Mouse (Mus musculus): ENCODE results near the gene Nphp3. TPM values are rescaled to one million over a fixed set of nuclear protein-coding genes. Genes with fewer than 3 reads are reported as not detected.
A peak's percentile ranks its signal among the peaks of the same experiment; 100 is the strongest.

Gene Nphp3
- polyA plus RNA-seq, 1 experiment = 26.8 TPM

- Histone ChIP-seq H3K9ac (ENCODE audit: low read depth, poor library complexity, severe bottlenecking) (no peak overlapping the region), H3K27me3 (ENCODE audit: control insufficient read depth, insufficient read depth, low read length, poor library complexity, severe bottlenecking) (no peaks in the 10 kb centered on the region), H3K4me1 (ENCODE audit: control insufficient read depth, insufficient read depth, low read length) (no peaks in the 10 kb centered on the region), H3K4me3 (ENCODE audit: low read depth, low read length) (no peak overlapping the region), H3K9me3 (replicated peaks; ENCODE audit: control insufficient read depth, insufficient read depth, low read length, poor library complexity, severe bottlenecking) (peaks cover 6% of the 10 kb centered on the region; the same call in 1 of the 2 replicates), H3K27ac (ENCODE audit: insufficient read depth, low read length) (no peak overlapping the region), H3K36me3 (ENCODE audit: control insufficient read depth, insufficient read depth, low read length, poor library complexity, severe bottlenecking) (peaks cover 28% of the 10 kb centered on the region)
- TF ChIP-seq CTCF (IDR thresholded peaks at IDR 0.05; ENCODE audit: low read depth, low read length) (no peak), EP300 (IDR thresholded peaks at IDR 0.05; ENCODE audit: insufficient read depth, low read depth, low read length) (no peak), POLR2A (IDR thresholded peaks at IDR 0.05; ENCODE audit: insufficient read depth, low read length) (no peak)
Measured at GRCm38 (mm10) chr9:104051028-104051427, 48.7 kb downstream of the Nphp3 start.

GRCm38 (mm10) chr9:104062430-104063243, 60.3 kb downstream of the Nphp3 start, which contains the start of gene Uba5:
Gene Uba5, minus strand, starts transcription at chr9:104063134.
- H3K4me1 ChIP-seq (ENCODE audit: control insufficient read depth, insufficient read depth, low read length) = no peaks in the 10 kb centered on the region
- H3K9ac ChIP-seq (ENCODE audit: low read depth, poor library complexity, severe bottlenecking) = peak within 1 kb of the TSS; percentile 85
- H3K27me3 ChIP-seq (ENCODE audit: control insufficient read depth, insufficient read depth, low read length, poor library complexity, severe bottlenecking) = no peaks in the 10 kb centered on the region
- H3K27ac ChIP-seq (ENCODE audit: insufficient read depth, low read length) = peak within 1 kb of the TSS; percentile 24; the same call in 1 of the 2 replicates
- H3K36me3 ChIP-seq (ENCODE audit: control insufficient read depth, insufficient read depth, low read length, poor library complexity, severe bottlenecking) = peaks cover 4% of the 10 kb centered on the region
- H3K4me3 ChIP-seq (ENCODE audit: low read depth, low read length) = peak within 1 kb of the TSS; percentile 100
- H3K9me3 ChIP-seq (replicated peaks; ENCODE audit: control insufficient read depth, insufficient read depth, low read length, poor library complexity, severe bottlenecking) = no peaks in the 10 kb centered on the region
- no peak for TF ChIP-seq EP300 (IDR thresholded peaks at IDR 0.05; ENCODE audit: insufficient read depth, low read depth, low read length)
- TF ChIP-seq POLR2A (IDR thresholded peaks at IDR 0.05; ENCODE audit: insufficient read depth, low read length) = no peak
- no peak for TF ChIP-seq CTCF (IDR thresholded peaks at IDR 0.05; ENCODE audit: low read depth, low read length)

GRCm38 (mm10) chr9:104063244-104063961, 61.1 kb downstream of the Nphp3 start, which contains the start of gene Acad11:
Gene Acad11, plus strand, starts transcription at chr9:104063377.
- no peaks in the 10 kb centered on the region for H3K9me3 ChIP-seq (replicated peaks; ENCODE audit: control insufficient read depth, insufficient read depth, low read length, poor library complexity, severe bottlenecking)
- H3K27me3 ChIP-seq (ENCODE audit: control insufficient read depth, insufficient read depth, low read length, poor library complexity, severe bottlenecking) = no peaks in the 10 kb centered on the region
- no peak for TF ChIP-seq CTCF (IDR thresholded peaks at IDR 0.05; ENCODE audit: low read depth, low read length)
- peak; percentile 9 for TF ChIP-seq POLR2A (IDR thresholded peaks at IDR 0.05; ENCODE audit: insufficient read depth, low read length)
- TF ChIP-seq EP300 (IDR thresholded peaks at IDR 0.05; ENCODE audit: insufficient read depth, low read depth, low read length) = no peak
- H3K9ac ChIP-seq (ENCODE audit: low read depth, poor library complexity, severe bottlenecking) = peak within 1 kb of the TSS; percentile 85
- H3K4me1 ChIP-seq (ENCODE audit: control insufficient read depth, insufficient read depth, low read length) = no peaks in the 10 kb centered on the region
- H3K4me3 ChIP-seq (ENCODE audit: low read depth, low read length) = peak within 1 kb of the TSS; percentile 100
- peaks cover 4% of the 10 kb centered on the region for H3K36me3 ChIP-seq (ENCODE audit: control insufficient read depth, insufficient read depth, low read length, poor library complexity, severe bottlenecking)
- H3K27ac ChIP-seq (ENCODE audit: insufficient read depth, low read length) = peak within 1 kb of the TSS; percentile 24; the same call in 1 of the 2 replicates

- Histone ChIP-seq H3K36me3 (ENCODE audit: control insufficient read depth, insufficient read depth, low read length, poor library complexity, severe bottlenecking) (peaks cover 2% of the 10 kb centered on the region), H3K27ac (ENCODE audit: insufficient read depth, low read length) (no peak overlapping the region), H3K9ac (ENCODE audit: low read depth, poor library complexity, severe bottlenecking) (no peak overlapping the region), H3K4me3 (ENCODE audit: low read depth, low read length) (no peak overlapping the region), H3K4me1 (ENCODE audit: control insufficient read depth, insufficient read depth, low read length) (no peaks in the 10 kb centered on the region), H3K9me3 (replicated peaks; ENCODE audit: control insufficient read depth, insufficient read depth, low read length, poor library complexity, severe bottlenecking) (no peaks in the 10 kb centered on the region), H3K27me3 (ENCODE audit: control insufficient read depth, insufficient read depth, low read length, poor library complexity, severe bottlenecking) (no peaks in the 10 kb centered on the region)
- TF ChIP-seq EP300 (IDR thresholded peaks at IDR 0.05; ENCODE audit: insufficient read depth, low read depth, low read length) (no peak), POLR2A (IDR thresholded peaks at IDR 0.05; ENCODE audit: insufficient read depth, low read length) (no peak), CTCF (IDR thresholded peaks at IDR 0.05; ENCODE audit: low read depth, low read length) (no peak)
Measured at GRCm38 (mm10) chr9:104064571-104064970, 62.2 kb downstream of the Nphp3 start.

GRCm38 (mm10) chr9:104070241-104070640, 67.9 kb downstream of the Nphp3 start:
- no peaks in the 10 kb centered on the region for H3K27me3 ChIP-seq (ENCODE audit: control insufficient read depth, insufficient read depth, low read length, poor library complexity, severe bottlenecking)
- no peaks in the 10 kb centered on the region for H3K4me1 ChIP-seq (ENCODE audit: control insufficient read depth, insufficient read depth, low read length)
- no peak for TF ChIP-seq POLR2A (IDR thresholded peaks at IDR 0.05; ENCODE audit: insufficient read depth, low read length)
- no peak overlapping the region for H3K4me3 ChIP-seq (ENCODE audit: low read depth, low read length)
- H3K27ac ChIP-seq (ENCODE audit: insufficient read depth, low read length) = no peak overlapping the region
- no peak overlapping the region for H3K9ac ChIP-seq (ENCODE audit: low read depth, poor library complexity, severe bottlenecking)
- no peaks in the 10 kb centered on the region for H3K36me3 ChIP-seq (ENCODE audit: control insufficient read depth, insufficient read depth, low read length, poor library complexity, severe bottlenecking)
- no peaks in the 10 kb centered on the region for H3K9me3 ChIP-seq (replicated peaks; ENCODE audit: control insufficient read depth, insufficient read depth, low read length, poor library complexity, severe bottlenecking)

All from ES-Bruce4 (cell line).